In the genomic region with DNA sequence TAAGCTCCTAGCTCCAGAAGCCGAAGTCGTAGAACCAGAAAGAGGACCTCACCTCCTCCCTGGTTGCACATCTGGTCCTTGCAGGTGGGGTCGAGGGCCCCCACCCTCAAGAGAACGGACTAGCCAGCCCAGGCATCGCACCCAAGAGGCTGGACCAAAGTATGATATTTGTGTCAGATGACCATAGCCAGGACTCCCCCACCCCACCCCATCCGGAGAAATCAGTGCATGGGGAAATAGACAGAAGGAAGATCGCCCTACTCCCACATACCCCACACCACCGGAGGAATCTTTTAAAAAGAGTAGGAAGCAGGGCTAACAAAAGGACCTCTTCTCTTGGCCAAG, we compare ENCODE assay signal across 9 mouse cellular contexts. TPM values are rescaled to one million over a fixed set of nuclear protein-coding genes. Genes with fewer than 3 reads are reported as not detected.
DNase-seq lines count a peak whose midpoint lies in the region; ATAC-seq and TF ChIP-seq lines count a peak whose summit lies in the region.
"Had no signal": no experiment of that assay in that cellular context is flagged by ENCODE, and none has a peak within 500 bp of the region (broad histone marks: within the 10 kb centered on the region; RNA-seq: fewer than 3 reads in every experiment).

No protein-coding gene starts in this region.

- WGBS in liver, embryonic 11.5 days, result 52% methylated on average over 8 of the region's 8 CpGs
- WGBS in intestine, embryonic 16.5 days, result 38% methylated on average over 8 of the region's 8 CpGs
- 46% methylated on average over 8 of the region's 8 CpGs for WGBS in neural tube, embryonic 14.5 days

- H3K4me3 ChIP-seq in liver, embryonic 11.5 days (ENCODE audit: low read depth, low read length), result peak overlapping the region; percentile 59
- peak overlapping the region; percentile 58; the same call in 1 of the 2 replicates for H3K4me3 ChIP-seq in embryonic fibroblast, embryonic 13.5 days (ENCODE audit: insufficient read depth, low read length)
- peak overlapping the region; percentile 58 for H3K4me3 ChIP-seq in intestine, embryonic 16.5 days (ENCODE audit: low read length)
- no peak overlapping the region for H3K4me3 ChIP-seq in neural tube, embryonic 14.5 days (ENCODE audit: low read depth, low read length)

- H3K4me1 ChIP-seq in liver, embryonic 11.5 days (replicated peaks; ENCODE audit: control insufficient read depth, insufficient read depth, low read length), result peaks cover 18% of the 10 kb centered on the region
- H3K4me1 ChIP-seq in embryonic fibroblast, embryonic 13.5 days (ENCODE audit: control insufficient read depth, insufficient read depth, low read length), result peaks cover 6% of the 10 kb centered on the region; the same call in 1 of the 2 replicates
- H3K4me1 ChIP-seq in intestine, embryonic 16.5 days (ENCODE audit: control insufficient read depth, insufficient read depth, low read length), result peaks cover 9% of the 10 kb centered on the region
- peaks cover 11% of the 10 kb centered on the region for H3K4me1 ChIP-seq in neural tube, embryonic 14.5 days (ENCODE audit: control insufficient read depth, insufficient read depth, low read length)

- TF ChIP-seq POLR2A in embryonic fibroblast, embryonic 13.5 days (IDR thresholded peaks at IDR 0.05; ENCODE audit: low read depth, low read length), result no peak

- no peak overlapping the region for H3K9ac ChIP-seq in liver, embryonic 11.5 days (ENCODE audit: low read depth, low read length)
- H3K9ac ChIP-seq in intestine, embryonic 16.5 days (ENCODE audit: low read depth, low read length), result peak overlapping the region; percentile 67
- H3K9ac ChIP-seq in neural tube, embryonic 14.5 days (replicated peaks; ENCODE audit: low read depth, low read length), result no peak overlapping the region

- no peak for DNase-seq in liver, embryonic 11.5 days (ENCODE audit: low spot score)
- no peak for DNase-seq in liver
- DNase-seq in gastrocnemius, adult 18-20 months (ENCODE audit: low spot score), result no peak
- no peak for DNase-seq in embryo, embryonic 11 days
- no peak for DNase-seq in adrenal gland, adult 2 months
- DNase-seq: right cerebral cortex, adult 18-20 months had no signal

- peaks cover 72% of the 10 kb centered on the region for H3K27me3 ChIP-seq in liver, embryonic 11.5 days (replicated peaks; ENCODE audit: control insufficient read depth, insufficient read depth, low read length)
- H3K27me3 ChIP-seq in intestine, embryonic 16.5 days (replicated peaks; ENCODE audit: control insufficient read depth, insufficient read depth, low read length), result peaks cover 43% of the 10 kb centered on the region
- H3K27me3 ChIP-seq in neural tube, embryonic 14.5 days (ENCODE audit: control insufficient read depth, insufficient read depth, low read length), result peaks cover 9% of the 10 kb centered on the region

- no peak for ATAC-seq in liver, embryonic 11.5 days (replicated peaks; ENCODE audit: low FRiP score)
- no peak for ATAC-seq in intestine, embryonic 16.5 days
- ATAC-seq in neural tube, embryonic 14.5 days (ENCODE audit: low read depth), result no peak

- no peaks in the 10 kb centered on the region for H3K9me3 ChIP-seq in liver, embryonic 11.5 days (ENCODE audit: control insufficient read depth, low read length)
- no peaks in the 10 kb centered on the region for H3K9me3 ChIP-seq in intestine, embryonic 16.5 days (ENCODE audit: control insufficient read depth, low read length)
- no peaks in the 10 kb centered on the region for H3K9me3 ChIP-seq in neural tube, embryonic 14.5 days (ENCODE audit: control insufficient read depth, low read length)

- H3K4me2 ChIP-seq in liver, embryonic 11.5 days, result peak overlapping the region; percentile 92
- peak overlapping the region; percentile 100 for H3K4me2 ChIP-seq in intestine, embryonic 16.5 days (ENCODE audit: low read depth, low read length)
- peak overlapping the region; percentile 98; the same call in 1 of the 2 replicates for H3K4me2 ChIP-seq in neural tube, embryonic 14.5 days (ENCODE audit: low read depth, low read length)

- no peaks in the 10 kb centered on the region for H3K36me3 ChIP-seq in liver, embryonic 11.5 days (ENCODE audit: control insufficient read depth, insufficient read depth, low read length)
- H3K36me3 ChIP-seq in intestine, embryonic 16.5 days (ENCODE audit: control insufficient read depth, insufficient read depth, low read length), result no peaks in the 10 kb centered on the region
- no peaks in the 10 kb centered on the region for H3K36me3 ChIP-seq in neural tube, embryonic 14.5 days (ENCODE audit: control insufficient read depth, insufficient read depth, low read length)

- TF ChIP-seq CTCF in embryonic fibroblast, embryonic 13.5 days (IDR thresholded peaks at IDR 0.05; ENCODE audit: borderline replicate concordance, insufficient read depth, low read length), result no peak

- H3K27ac ChIP-seq in liver, embryonic 11.5 days (ENCODE audit: low read depth, low read length), result no peak overlapping the region
- H3K27ac ChIP-seq in embryonic fibroblast, embryonic 13.5 days (ENCODE audit: insufficient read depth, low read length), result no peak overlapping the region
- no peak overlapping the region for H3K27ac ChIP-seq in intestine, embryonic 16.5 days (ENCODE audit: low read length)
- no peak overlapping the region for H3K27ac ChIP-seq in neural tube, embryonic 14.5 days (ENCODE audit: low read depth, low read length)

RNA-seq across cellular contexts. Expression of a gene that starts 0.9 kb away (rescaled TPM):
- 0.35 and 0.40 TPM in 2 replicates for polyA plus RNA-seq in liver, embryonic 11.5 days (2014; fragmentation: Nextera tagmentation; extraction: Ambion mirVana)
- 2.1 and 4.7 TPM in 2 replicates for polyA plus RNA-seq in embryonic fibroblast, embryonic 13.5 days (2011; ENCODE audit: insufficient read length, low read depth, missing spikeins)
- not detected in 2 replicates for polyA plus RNA-seq in intestine, embryonic 16.5 days (2015; fragmentation: Nextera tagmentation; extraction: Ambion mirVana)
- polyA plus RNA-seq in neural tube, embryonic 14.5 days (2014; fragmentation: Nextera tagmentation; extraction: Ambion mirVana), result 0.27 and 0.83 TPM in 2 replicates
- total RNA-seq in gastrocnemius, adult 18-20 months (2021), result 100 to 1,000 TPM; 191 to 201 TPM
- total RNA-seq in adrenal gland, adult 2 months (2021), result 1 to 10 TPM; 1.3 to 2.0 TPM
- 6.0 and 9.2 TPM in 2 replicates for polyA plus RNA-seq in adrenal gland, adult 2 months (2012; rRNA removed)

RNA-seq across cellular contexts. Expression of a gene that starts 26.4 kb away (rescaled TPM):
- polyA plus RNA-seq in liver, embryonic 11.5 days (2014; fragmentation: Nextera tagmentation; extraction: Ambion mirVana), result 4.4 and 5.6 TPM in 2 replicates
- polyA plus RNA-seq in embryonic fibroblast, embryonic 13.5 days (2011; ENCODE audit: insufficient read length, low read depth, missing spikeins), result 12.3 and 15.6 TPM in 2 replicates
- polyA plus RNA-seq in intestine, embryonic 16.5 days (2015; fragmentation: Nextera tagmentation; extraction: Ambion mirVana), result 1.6 and 1.7 TPM in 2 replicates
- polyA plus RNA-seq in neural tube, embryonic 14.5 days (2014; fragmentation: Nextera tagmentation; extraction: Ambion mirVana), result 38.2 and 47.7 TPM in 2 replicates
- 10 to 100 TPM; 10.6 to 11.6 TPM for total RNA-seq in gastrocnemius, adult 18-20 months (2021)
- 1 to 10 TPM; 6.0 to 7.3 TPM for total RNA-seq in adrenal gland, adult 2 months (2021)
- polyA plus RNA-seq in adrenal gland, adult 2 months (2012; rRNA removed), result 24.7 and 27.8 TPM in 2 replicates

RNA-seq across cellular contexts. Expression of a gene that starts 30.3 kb away (rescaled TPM):
- polyA plus RNA-seq in liver, embryonic 11.5 days (2014; fragmentation: Nextera tagmentation; extraction: Ambion mirVana), result 10.1 and 14.1 TPM in 2 replicates
- polyA plus RNA-seq in embryonic fibroblast, embryonic 13.5 days (2011; ENCODE audit: insufficient read length, low read depth, missing spikeins), result 37.9 and 41.2 TPM in 2 replicates
- polyA plus RNA-seq in intestine, embryonic 16.5 days (2015; fragmentation: Nextera tagmentation; extraction: Ambion mirVana), result 12.2 and 12.8 TPM in 2 replicates
- polyA plus RNA-seq in neural tube, embryonic 14.5 days (2014; fragmentation: Nextera tagmentation; extraction: Ambion mirVana), result 20.3 and 21.6 TPM in 2 replicates
- total RNA-seq in gastrocnemius, adult 18-20 months (2021), result 10 to 100 TPM; 28.0 to 37.1 TPM
- total RNA-seq in adrenal gland, adult 2 months (2021), result 10 to 100 TPM; 42.1 to 48.8 TPM
- polyA plus RNA-seq in adrenal gland, adult 2 months (2012; rRNA removed), result 69.5 and 72.1 TPM in 2 replicates

RNA-seq across cellular contexts. Expression of a gene that starts 51.8 kb away (rescaled TPM):
- polyA plus RNA-seq in liver, embryonic 11.5 days (2014; fragmentation: Nextera tagmentation; extraction: Ambion mirVana), result 3.9 and 4.2 TPM in 2 replicates
- 0.37 and 1.0 TPM in 2 replicates for polyA plus RNA-seq in embryonic fibroblast, embryonic 13.5 days (2011; ENCODE audit: insufficient read length, low read depth, missing spikeins)
- polyA plus RNA-seq in intestine, embryonic 16.5 days (2015; fragmentation: Nextera tagmentation; extraction: Ambion mirVana), result 4.0 and 4.7 TPM in 2 replicates
- polyA plus RNA-seq in neural tube, embryonic 14.5 days (2014; fragmentation: Nextera tagmentation; extraction: Ambion mirVana), result 1.5 and 1.8 TPM in 2 replicates
- under 1 TPM; 0.43 to 0.87 TPM for total RNA-seq in gastrocnemius, adult 18-20 months (2021)
- 10 to 100 TPM; 12.1 to 29.9 TPM for total RNA-seq in adrenal gland, adult 2 months (2021)
- 28.7 and 38.9 TPM in 2 replicates for polyA plus RNA-seq in adrenal gland, adult 2 months (2012; rRNA removed)

RNA-seq across cellular contexts. Expression of a gene that starts 52.7 kb away (rescaled TPM):
- 16.2 and 17.9 TPM in 2 replicates for polyA plus RNA-seq in liver, embryonic 11.5 days (2014; fragmentation: Nextera tagmentation; extraction: Ambion mirVana)
- polyA plus RNA-seq in embryonic fibroblast, embryonic 13.5 days (2011; ENCODE audit: insufficient read length, low read depth, missing spikeins), result 21.2 and 26.4 TPM in 2 replicates
- polyA plus RNA-seq in intestine, embryonic 16.5 days (2015; fragmentation: Nextera tagmentation; extraction: Ambion mirVana), result 24.1 and 24.3 TPM in 2 replicates
- polyA plus RNA-seq in neural tube, embryonic 14.5 days (2014; fragmentation: Nextera tagmentation; extraction: Ambion mirVana), result 10.6 and 12.8 TPM in 2 replicates
- 1 to 10 TPM; 2.5 to 3.5 TPM for total RNA-seq in gastrocnemius, adult 18-20 months (2021)
- 10 to 100 TPM in 1 of 2 experiments, 1 to 10 TPM in 1; 6.3 to 15.6 TPM for total RNA-seq in adrenal gland, adult 2 months (2021)
- polyA plus RNA-seq in adrenal gland, adult 2 months (2012; rRNA removed), result 31.1 and 37.1 TPM in 2 replicates
